Comparison of ENCODE assay signal across 20 mouse cellular contexts in the genomic region with DNA sequence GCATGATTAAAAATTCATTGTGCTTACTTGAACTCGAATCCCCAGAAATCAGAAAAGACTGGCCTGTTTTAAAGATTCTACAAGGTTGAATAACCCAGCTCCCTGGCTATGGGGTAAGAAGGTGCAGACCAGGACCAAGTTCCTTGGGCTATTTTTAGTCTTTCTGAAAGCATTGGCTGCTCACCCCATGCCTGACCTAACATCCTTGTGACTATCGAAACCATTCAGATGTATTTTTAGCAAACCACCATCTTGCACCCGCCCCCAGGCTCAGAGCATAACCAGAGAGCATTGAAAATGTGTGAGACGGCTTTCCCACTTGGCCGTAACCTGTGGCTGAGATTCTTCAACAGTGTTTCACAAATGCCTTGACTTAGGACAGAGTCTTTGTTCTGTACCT. TPM values are rescaled to one million over a fixed set of nuclear protein-coding genes. Genes with fewer than 3 reads are reported as not detected.
DNase-seq lines count a peak whose midpoint lies in the region; ATAC-seq and TF ChIP-seq lines count a peak whose summit lies in the region.
"Had no signal": no experiment of that assay in that cellular context is flagged by ENCODE, and none has a peak within 500 bp of the region (broad histone marks: within the 10 kb centered on the region; RNA-seq: fewer than 3 reads in every experiment).

No protein-coding gene starts in this region.

- WGBS in heart, adult 2 months, result 47% methylated on average over 5 of the region's 5 CpGs
- WGBS in heart, embryonic 15.5 days, result 47% methylated on average over 5 of the region's 5 CpGs

- H3K36me3 ChIP-seq in CH12.LX (replicated peaks in 1 of 2; ENCODE audit: control insufficient read depth in 1 of 2, insufficient read depth in 1 of 2, low read length in 1 of 2), result no peaks in the 10 kb centered on the region
- 0 out of 2 replicates have a peak, but pooled peaks cover 2% of the 10 kb centered on the region for H3K36me3 ChIP-seq in heart, adult 2 months (ENCODE audit: control insufficient read depth, insufficient read depth, low read length)
- H3K36me3 ChIP-seq in heart, embryonic 15.5 days, result no peaks in the 10 kb centered on the region
- H3K36me3 ChIP-seq: liver, embryonic 13.5 days had no signal

- peak; percentile 66 for TF ChIP-seq EP300 in CH12.LX (IDR thresholded peaks at IDR 0.05; ENCODE audit: low read length)
- no peak for TF ChIP-seq EP300 in heart, adult 2 months (IDR thresholded peaks at IDR 0.05; ENCODE audit: insufficient read depth, low read depth, low read length)

- no peaks in the 10 kb centered on the region for H3K79me2 ChIP-seq in CH12.LX (replicated peaks; ENCODE audit: control insufficient read depth, extremely low read depth, insufficient read depth, poor library complexity, severe bottlenecking)
- no peaks in the 10 kb centered on the region for H3K79me2 ChIP-seq in heart, adult 2 months (replicated peaks; ENCODE audit: control insufficient read depth, insufficient read depth, low read length)

- H3K27me3 ChIP-seq in CH12.LX (replicated peaks), result no peaks in the 10 kb centered on the region
- H3K27me3 ChIP-seq in heart, adult 2 months (ENCODE audit: control insufficient read depth, insufficient read depth, low read length), result no peaks in the 10 kb centered on the region
- H3K27me3 ChIP-seq in heart, embryonic 15.5 days, result no peaks in the 10 kb centered on the region
- H3K27me3 ChIP-seq: liver, embryonic 13.5 days had no signal

- peak; percentile 43; the same call in 1 of the 2 replicates for ATAC-seq in heart, embryonic 15.5 days (replicated peaks; ENCODE audit: insufficient number of reproducible peaks, insufficient read depth, low FRiP score, low read depth)
- ATAC-seq: forebrain, embryonic 14.5 days; inflammation-experienced regulatory T-cells, adult 6 months had no signal

- no peak for TF ChIP-seq POLR2A in CH12.LX (IDR thresholded peaks at IDR 0.05; ENCODE audit: low read depth, low read length)
- no peak for TF ChIP-seq POLR2A in heart, adult 2 months (IDR thresholded peaks at IDR 0.05; ENCODE audit: insufficient read depth, low read depth, low read length)

- no peak overlapping the region for H3K9ac ChIP-seq in CH12.LX (ENCODE audit: insufficient read depth, low read depth)
- no peak overlapping the region for H3K9ac ChIP-seq in heart, adult 2 months (ENCODE audit: low read depth, low read length)
- H3K9ac ChIP-seq in heart, embryonic 15.5 days, result no peak overlapping the region
- H3K9ac ChIP-seq: liver, embryonic 13.5 days had no signal

- intact Hi-C loops in gastrocnemius, postnatal 14 days (cut with DNase I; ENCODE audit: low total_unique reads), result no loop called here
- intact Hi-C loops in heart, adult 2 months (cut with DNase I), result loop anchor here (5.0 kb wide), 1 partner anchor 125 kb away; no protein-coding TSS in a partner anchor

- no peaks in the 10 kb centered on the region for H3K9me3 ChIP-seq in CH12.LX (replicated peaks; ENCODE audit: low read length)
- H3K9me3 ChIP-seq in heart, embryonic 15.5 days (replicated peaks), result no peaks in the 10 kb centered on the region
- H3K9me3 ChIP-seq: liver, embryonic 13.5 days had no signal

- TF ChIP-seq RAD21 in CH12.LX (IDR thresholded peaks at IDR 0.05; ENCODE audit: low read depth, low read length), result no peak; the same call in 1 of the 2 replicates

- peaks cover 0 to 13% of the 10 kb centered on the region in 2 experiments; a peak in 2 of 4 replicates for H3K4me1 ChIP-seq in CH12.LX (ENCODE audit: control insufficient read depth in 1 of 2, insufficient read depth in 2 of 2)
- H3K4me1 ChIP-seq in heart, adult 2 months (ENCODE audit: control insufficient read depth, insufficient read depth, low read length), result no peaks in the 10 kb centered on the region
- peaks cover 12% of the 10 kb centered on the region for H3K4me1 ChIP-seq in heart, embryonic 15.5 days (replicated peaks)
- H3K4me1 ChIP-seq: liver, embryonic 13.5 days had no signal

- 0 out of 2 replicates have a peak overlapping the region, but pooled peaks have one; percentile 4 for H3K4me2 ChIP-seq in CH12.LX (ENCODE audit: insufficient read depth, low read depth, poor library complexity, severe bottlenecking)
- H3K4me2 ChIP-seq in heart, embryonic 15.5 days, result no peak overlapping the region; the same call in 1 of the 2 replicates
- H3K4me2 ChIP-seq: liver, embryonic 13.5 days had no signal

- no peak overlapping the region for H3K27ac ChIP-seq in CH12.LX (ENCODE audit: insufficient read depth, low read depth)
- peak overlapping the region; percentile 52 for H3K27ac ChIP-seq in heart, adult 2 months
- H3K27ac ChIP-seq in heart, embryonic 15.5 days, result peak overlapping the region; percentile 61
- H3K27ac ChIP-seq: liver, embryonic 13.5 days had no signal

- in situ Hi-C loops in CH12.LX (cut with MboI; ENCODE audit: low pct_ligation_motif_present, low pct_unique_long_range_greater_than_20kb, low sequenced_read_pairs), result no loop called here

- no peak overlapping the region for H3K4me3 ChIP-seq in CH12.LX (replicated peaks in 1 of 3; ENCODE audit: low read depth in 2 of 3, low read length in 2 of 3, poor library complexity in 1 of 3)
- H3K4me3 ChIP-seq in heart, adult 2 months, result no peak overlapping the region
- H3K4me3 ChIP-seq in heart, embryonic 15.5 days, result no peak overlapping the region
- H3K4me3 ChIP-seq: liver, embryonic 13.5 days had no signal

- dilution Hi-C loops in CH12.LX (cut with MboI; ENCODE audit: extremely low pct_ligation_motif_present, extremely low pct_unique_long_range_greater_than_20kb, low sequenced_read_pairs), result no loop called here

- DNase-seq in gastrocnemius, adult 18-20 months (ENCODE audit: low spot score), result peak; percentile 29
- no peak for DNase-seq in gastrocnemius, postnatal 14 days
- DNase-seq in CH12.LX (ENCODE audit: extremely low read depth) (peak; percentile 84), liver (no peak)
- peak in 1 of 2 experiments; percentile 46 for DNase-seq in heart, adult 2 months
- no peak for DNase-seq in cerebellum, postnatal 10 days
- no peak for DNase-seq in urinary bladder, postnatal 25 days (ENCODE audit: low spot score)
- DNase-seq: adrenal gland, postnatal 10 days; cerebellum, adult 2 months; liver, embryonic 13.5 days; midbrain, embryonic 14.5 days; spleen, adult 18-20 months; thymus, adult 2 months had no signal

- TF ChIP-seq CTCF in CH12.LX (conservative IDR thresholded peaks at IDR 0.05 in 1 of 2, IDR thresholded peaks at IDR 0.05 in 1 of 2; ENCODE audit: low read depth in 2 of 2, low read length in 2 of 2), result no peak
- no peak for TF ChIP-seq CTCF in heart, adult 2 months (IDR thresholded peaks at IDR 0.05)

TF ChIP-seq in CH12.LX, 34 proteins besides CTCF, POLR2A, EP300 and RAD21:
- TF ChIP-seq TCF12 (IDR thresholded peaks at IDR 0.05; ENCODE audit: low read depth, low read length) (peak; percentile 59; the same call in 1 of the 2 replicates), GABPA (IDR thresholded peaks at IDR 0.05; ENCODE audit: insufficient replicate concordance, low read depth, low read length) (no peak), ETS1 (conservative IDR thresholded peaks at IDR 0.05; ENCODE audit: low read depth, low read length) (peak; percentile 40), SMC3 (IDR thresholded peaks at IDR 0.05; ENCODE audit: low read depth, low read length) (no peak; the same call in 1 of the 2 replicates), MAZ (IDR thresholded peaks at IDR 0.05; ENCODE audit: low read depth, low read length) (0 out of 2 replicates have a peak, but pooled peaks have one; percentile 14), JUND (conservative IDR thresholded peaks at IDR 0.05; ENCODE audit: low read depth, low read length) (0 out of 2 replicates have a peak, but pooled peaks have one; percentile 7), MEF2A (IDR thresholded peaks at IDR 0.05; ENCODE audit: borderline replicate concordance, low read depth, low read length) (peak; percentile 99), CHD2 (IDR thresholded peaks at IDR 0.05; ENCODE audit: low read length) (no peak; the same call in 1 of the 2 replicates), MAX (IDR thresholded peaks at IDR 0.05; ENCODE audit: low read length) (0 out of 2 replicates have a peak, but pooled peaks have one; percentile 24), MYC (IDR thresholded peaks at IDR 0.05; ENCODE audit: low read depth, low read length) (0 out of 2 replicates have a peak, but pooled peaks have one; percentile 19), IRF4 (IDR thresholded peaks at IDR 0.05; ENCODE audit: low read depth, low read length) (peak; percentile 68), TBP (conservative IDR thresholded peaks at IDR 0.05; ENCODE audit: low read depth, low read length) (no peak), MAFK (IDR thresholded peaks at IDR 0.05; ENCODE audit: insufficient replicate concordance, low read length) (0 out of 2 replicates have a peak, but pooled peaks have one; percentile 52), BHLHE40 (IDR thresholded peaks at IDR 0.05; ENCODE audit: low read depth, low read length) (peak; percentile 64)

RNA-seq across cellular contexts. Expression of a gene that starts 13.1 kb away (rescaled TPM):
- total RNA-seq in gastrocnemius, adult 18-20 months (2021), result 10 to 100 TPM; 18.6 to 19.4 TPM
- 10 to 100 TPM; 11.0 to 11.6 TPM for total RNA-seq in gastrocnemius, postnatal 14 days (2021)
- not detected in 2 replicates for total RNA-seq in CH12.LX (2012; rRNA removed)
- total RNA-seq in CH12.LX (2014; rRNA removed), result not detected in 2 replicates
- 0.16 TPM in 1 of 2 replicates, not detected in the other for polyA plus RNA-seq in CH12.LX (2012; ENCODE audit: insufficient read length, low read depth)
- total RNA-seq in heart, adult 2 months (2021), result not detected
- polyA plus RNA-seq in heart, adult 2 months (2012; rRNA removed), result 0.14 and 0.23 TPM in 2 replicates
- polyA plus RNA-seq in heart, embryonic 15.5 days (2015; fragmentation: Nextera tagmentation; extraction: Ambion mirVana), result not detected in 2 replicates
- total RNA-seq: megakaryocyte progenitor cell, adult 5-6 weeks had no signal
- polyA plus RNA-seq: inflammation-experienced regulatory T-cells, adult 6 months; kidney, embryonic 14.5 days; large intestine, adult 2 months; liver, embryonic 13.5 days; midbrain, embryonic 14.5 days; stomach, embryonic 14.5 days; thymus, adult 2 months had no signal

Comparison
In these comparisons a context has a peak if more than half of its experiments do, and no peak if none do; other contexts are left out.
1. DNase-seq: peak in gastrocnemius, adult 18-20 months (single experiment) and CH12.LX (single experiment); none in gastrocnemius, postnatal 14 days (single experiment), liver (single experiment), cerebellum, postnatal 10 days (0 of 2) and urinary bladder, postnatal 25 days (single experiment).
2. RNA of a gene that starts 13.1 kb away (total RNA-seq): 18.6 to 19.4 TPM in gastrocnemius, adult 18-20 months and 11.0 to 11.6 TPM in gastrocnemius, postnatal 14 days; not detected in heart, adult 2 months and not detected in CH12.LX; every median in the first group is over 10 times any median in the second.